Mouse (Mus musculus): ENCODE data around the gene Caprin2. TPM values are rescaled to one million over a fixed set of nuclear protein-coding genes. Genes with fewer than 3 reads are reported as not detected.

Caprin2 gene
- polyA plus RNA-seq, 1 experiment from 2014 or later = 9.1 TPM

DNA sequence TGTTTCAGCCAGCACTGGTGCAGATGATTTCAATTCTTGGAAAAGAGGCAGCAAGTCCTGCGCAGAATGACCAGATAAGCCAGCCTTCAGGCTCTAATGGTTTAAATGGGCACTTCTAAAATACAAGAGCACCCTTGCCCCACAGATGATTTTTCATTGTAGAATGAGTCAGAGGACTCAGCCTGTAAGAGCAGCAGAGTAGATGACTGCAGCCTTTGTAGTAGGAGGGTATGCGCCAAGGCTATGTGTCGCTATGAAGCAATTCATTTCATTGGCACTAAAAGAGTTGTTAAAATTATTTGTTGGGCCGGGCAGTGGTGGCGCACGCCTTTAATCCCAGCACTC lies 442 bp upstream of the Caprin2 start:
- no peaks in the 10 kb centered on the region for H3K27me3 ChIP-seq (ENCODE audit: control insufficient read depth, insufficient read depth, low read length)
- peak; percentile 45 for ATAC-seq (ENCODE audit: low read depth)
- H3K27ac ChIP-seq (ENCODE audit: low read depth, low read length) = peak overlapping the region; percentile 81
- H3K4me2 ChIP-seq (ENCODE audit: low read depth, low read length) = peak overlapping the region; percentile 91
- H3K4me1 ChIP-seq (ENCODE audit: control insufficient read depth, insufficient read depth, low read length) = peaks cover 7% of the 10 kb centered on the region
- H3K9me3 ChIP-seq (ENCODE audit: control insufficient read depth, low read length) = no peaks in the 10 kb centered on the region
- peak overlapping the region; percentile 58 for H3K9ac ChIP-seq (replicated peaks; ENCODE audit: low read depth, low read length)
- H3K4me3 ChIP-seq (ENCODE audit: low read depth, low read length) = peak overlapping the region; percentile 59
- no peaks in the 10 kb centered on the region for H3K36me3 ChIP-seq (ENCODE audit: control insufficient read depth, insufficient read depth, low read length)
- WGBS = 52% methylated on average over 6 of the region's 6 CpGs

GRCm38 (mm10) chr6:148894888-148895772 lies 907 bp downstream of the Caprin2 start:
- peaks cover 7% of the 10 kb centered on the region for H3K4me1 ChIP-seq (ENCODE audit: control insufficient read depth, insufficient read depth, low read length)
- H3K27me3 ChIP-seq (ENCODE audit: control insufficient read depth, insufficient read depth, low read length) = no peaks in the 10 kb centered on the region
- peak overlapping the region; percentile 91 for H3K4me2 ChIP-seq (ENCODE audit: low read depth, low read length)
- no peaks in the 10 kb centered on the region for H3K9me3 ChIP-seq (ENCODE audit: control insufficient read depth, low read length)
- no peak for ATAC-seq (ENCODE audit: low read depth)
- H3K9ac ChIP-seq (replicated peaks; ENCODE audit: low read depth, low read length) = peak overlapping the region; percentile 58
- peak overlapping the region; percentile 59 for H3K4me3 ChIP-seq (ENCODE audit: low read depth, low read length)
- peak overlapping the region; percentile 81; the same call in 1 of the 2 replicates for H3K27ac ChIP-seq (ENCODE audit: low read depth, low read length)
- H3K36me3 ChIP-seq (ENCODE audit: control insufficient read depth, insufficient read depth, low read length) = no peaks in the 10 kb centered on the region
- 19% methylated on average over 18 of the region's 18 CpGs for WGBS

DNA sequence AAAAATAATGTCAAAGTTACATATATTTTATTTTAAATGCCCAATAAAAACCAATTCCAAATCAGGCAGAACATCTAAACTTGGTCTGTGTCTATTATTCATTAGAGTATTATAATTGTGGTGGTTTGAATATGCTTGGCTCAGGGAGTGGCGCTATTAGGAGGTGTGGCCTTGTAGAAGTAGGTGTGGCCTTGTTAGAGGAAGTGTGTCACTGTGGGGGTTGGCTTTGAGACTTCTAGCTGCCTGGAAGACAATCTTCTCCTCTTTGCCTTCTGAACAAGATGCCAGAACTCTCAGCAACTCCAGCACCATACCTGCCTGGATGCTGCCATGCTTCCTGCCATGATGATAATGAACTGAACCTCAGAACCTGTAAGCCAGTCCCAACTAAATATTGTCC lies 22.1 kb downstream of the Caprin2 start:
- Histone ChIP-seq H3K4me3 (ENCODE audit: low read depth, low read length) (no peak overlapping the region), H3K9me3 (ENCODE audit: control insufficient read depth, low read length) (no peaks in the 10 kb centered on the region), H3K27me3 (ENCODE audit: control insufficient read depth, insufficient read depth, low read length) (no peaks in the 10 kb centered on the region), H3K36me3 (ENCODE audit: control insufficient read depth, insufficient read depth, low read length) (peaks cover 4% of the 10 kb centered on the region; the same call in 1 of the 2 replicates), H3K4me2 (ENCODE audit: low read depth, low read length) (no peak overlapping the region), H3K27ac (ENCODE audit: low read depth, low read length) (no peak overlapping the region), H3K9ac (replicated peaks; ENCODE audit: low read depth, low read length) (no peak overlapping the region), H3K4me1 (ENCODE audit: control insufficient read depth, insufficient read depth, low read length) (no peaks in the 10 kb centered on the region)
- 96% methylated on average over 1 of the region's 1 CpGs for whole genome bisulfite sequencing
- no peak for ATAC-seq (ENCODE audit: low read depth)

DNA sequence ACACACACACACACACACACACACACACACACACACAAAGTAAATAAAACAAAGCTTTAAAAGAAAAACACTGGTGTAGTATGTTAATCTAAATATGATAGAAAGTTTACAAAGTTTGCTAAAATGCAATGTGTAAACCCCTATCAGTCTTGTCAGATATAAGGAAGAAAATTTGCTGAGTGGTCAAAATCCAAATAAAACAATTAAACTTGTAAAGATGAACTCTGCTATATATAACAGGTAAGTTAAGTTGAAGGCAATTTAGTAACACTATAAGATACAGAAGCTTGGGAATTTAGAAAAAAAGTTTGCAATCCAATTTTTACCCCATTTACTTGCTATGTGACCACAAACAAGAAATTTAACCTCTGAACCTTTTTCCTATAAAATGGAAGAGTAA lies 50.4 kb downstream of the Caprin2 start:
- ATAC-seq (ENCODE audit: low read depth) = no peak
- H3K9me3 ChIP-seq (ENCODE audit: control insufficient read depth, low read length) = no peaks in the 10 kb centered on the region
- H3K27me3 ChIP-seq (ENCODE audit: control insufficient read depth, insufficient read depth, low read length) = no peaks in the 10 kb centered on the region
- H3K36me3 ChIP-seq (ENCODE audit: control insufficient read depth, insufficient read depth, low read length) = no peaks in the 10 kb centered on the region
- no peak overlapping the region for H3K27ac ChIP-seq (ENCODE audit: low read depth, low read length)
- no peak overlapping the region for H3K9ac ChIP-seq (replicated peaks; ENCODE audit: low read depth, low read length)
- H3K4me2 ChIP-seq (ENCODE audit: low read depth, low read length) = no peak overlapping the region
- no peak overlapping the region for H3K4me3 ChIP-seq (ENCODE audit: low read depth, low read length)
- no peaks in the 10 kb centered on the region for H3K4me1 ChIP-seq (ENCODE audit: control insufficient read depth, insufficient read depth, low read length)

DNA sequence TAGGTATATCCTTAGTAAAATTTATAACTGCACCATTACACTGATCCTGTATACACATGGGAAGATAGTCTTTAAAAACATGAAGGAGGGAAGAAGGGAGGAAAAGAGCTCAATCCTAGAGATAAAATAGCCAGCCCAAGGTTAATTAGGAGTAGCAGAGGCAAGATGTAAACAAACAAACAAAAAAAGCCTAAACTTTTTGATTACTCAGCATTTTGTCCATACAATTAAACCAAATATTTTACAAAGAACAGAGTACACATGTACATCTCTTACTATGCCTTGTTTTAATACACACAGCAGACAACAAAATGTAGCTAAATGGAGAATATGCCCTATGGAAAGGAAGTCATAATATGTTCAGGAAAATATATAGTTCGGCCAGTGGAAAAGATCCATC lies 54.3 kb downstream of the Caprin2 start:
- H3K9ac ChIP-seq (replicated peaks; ENCODE audit: low read depth, low read length) = no peak overlapping the region
- no peaks in the 10 kb centered on the region for H3K36me3 ChIP-seq (ENCODE audit: control insufficient read depth, insufficient read depth, low read length)
- H3K27ac ChIP-seq (ENCODE audit: low read depth, low read length) = no peak overlapping the region
- no peak overlapping the region for H3K4me2 ChIP-seq (ENCODE audit: low read depth, low read length)
- ATAC-seq (ENCODE audit: low read depth) = no peak
- H3K9me3 ChIP-seq (ENCODE audit: control insufficient read depth, low read length) = no peaks in the 10 kb centered on the region
- H3K27me3 ChIP-seq (ENCODE audit: control insufficient read depth, insufficient read depth, low read length) = no peaks in the 10 kb centered on the region
- no peaks in the 10 kb centered on the region for H3K4me1 ChIP-seq (ENCODE audit: control insufficient read depth, insufficient read depth, low read length)
- 95% methylated on average over 1 of the region's 1 CpGs for WGBS
- no peak overlapping the region for H3K4me3 ChIP-seq (ENCODE audit: low read depth, low read length)

GRCm38 (mm10) chr6:148838460-148838859 lies 57.6 kb downstream of the Caprin2 start:
- Histone ChIP-seq H3K36me3 (ENCODE audit: control insufficient read depth, insufficient read depth, low read length) (no peaks in the 10 kb centered on the region), H3K4me3 (ENCODE audit: low read depth, low read length) (no peak overlapping the region), H3K27ac (ENCODE audit: low read depth, low read length) (no peak overlapping the region), H3K9me3 (ENCODE audit: control insufficient read depth, low read length) (no peaks in the 10 kb centered on the region), H3K9ac (replicated peaks; ENCODE audit: low read depth, low read length) (no peak overlapping the region), H3K4me2 (ENCODE audit: low read depth, low read length) (no peak overlapping the region), H3K27me3 (ENCODE audit: control insufficient read depth, insufficient read depth, low read length) (no peaks in the 10 kb centered on the region), H3K4me1 (ENCODE audit: control insufficient read depth, insufficient read depth, low read length) (no peaks in the 10 kb centered on the region)
- no peak for ATAC-seq (ENCODE audit: low read depth)

DNA sequence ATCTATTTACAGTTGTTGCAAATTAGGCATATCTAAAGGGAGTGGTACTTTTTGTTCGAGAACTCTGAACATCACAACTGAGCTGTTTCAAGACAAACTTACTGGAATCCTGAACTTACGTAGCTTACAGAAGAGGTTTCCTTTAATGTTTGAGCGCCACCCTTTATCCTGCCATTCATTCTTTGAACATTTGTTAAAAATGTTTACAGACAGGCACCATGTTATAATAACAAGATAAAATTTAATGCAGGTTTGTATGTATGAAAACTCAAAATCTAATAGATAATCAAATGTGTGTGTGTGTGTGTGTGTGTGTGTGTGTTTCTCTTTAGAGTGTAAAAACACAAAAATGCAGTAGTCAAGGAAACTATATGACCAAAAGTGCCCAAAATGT lies 64.3 kb downstream of the Caprin2 start:
- no peak for ATAC-seq (ENCODE audit: low read depth)
- WGBS = 31% methylated on average over 3 of the region's 3 CpGs
- H3K36me3 ChIP-seq (ENCODE audit: control insufficient read depth, insufficient read depth, low read length) = no peaks in the 10 kb centered on the region
- H3K4me1 ChIP-seq (ENCODE audit: control insufficient read depth, insufficient read depth, low read length) = peaks cover 10% of the 10 kb centered on the region; the same call in 1 of the 2 replicates
- peak overlapping the region; percentile 89 for H3K4me2 ChIP-seq (ENCODE audit: low read depth, low read length)
- no peak overlapping the region for H3K27ac ChIP-seq (ENCODE audit: low read depth, low read length)
- H3K27me3 ChIP-seq (ENCODE audit: control insufficient read depth, insufficient read depth, low read length) = no peaks in the 10 kb centered on the region
- peak overlapping the region; percentile 82 for H3K4me3 ChIP-seq (ENCODE audit: low read depth, low read length)
- no peaks in the 10 kb centered on the region for H3K9me3 ChIP-seq (ENCODE audit: control insufficient read depth, low read length)
- H3K9ac ChIP-seq (replicated peaks; ENCODE audit: low read depth, low read length) = no peak overlapping the region

DNA sequence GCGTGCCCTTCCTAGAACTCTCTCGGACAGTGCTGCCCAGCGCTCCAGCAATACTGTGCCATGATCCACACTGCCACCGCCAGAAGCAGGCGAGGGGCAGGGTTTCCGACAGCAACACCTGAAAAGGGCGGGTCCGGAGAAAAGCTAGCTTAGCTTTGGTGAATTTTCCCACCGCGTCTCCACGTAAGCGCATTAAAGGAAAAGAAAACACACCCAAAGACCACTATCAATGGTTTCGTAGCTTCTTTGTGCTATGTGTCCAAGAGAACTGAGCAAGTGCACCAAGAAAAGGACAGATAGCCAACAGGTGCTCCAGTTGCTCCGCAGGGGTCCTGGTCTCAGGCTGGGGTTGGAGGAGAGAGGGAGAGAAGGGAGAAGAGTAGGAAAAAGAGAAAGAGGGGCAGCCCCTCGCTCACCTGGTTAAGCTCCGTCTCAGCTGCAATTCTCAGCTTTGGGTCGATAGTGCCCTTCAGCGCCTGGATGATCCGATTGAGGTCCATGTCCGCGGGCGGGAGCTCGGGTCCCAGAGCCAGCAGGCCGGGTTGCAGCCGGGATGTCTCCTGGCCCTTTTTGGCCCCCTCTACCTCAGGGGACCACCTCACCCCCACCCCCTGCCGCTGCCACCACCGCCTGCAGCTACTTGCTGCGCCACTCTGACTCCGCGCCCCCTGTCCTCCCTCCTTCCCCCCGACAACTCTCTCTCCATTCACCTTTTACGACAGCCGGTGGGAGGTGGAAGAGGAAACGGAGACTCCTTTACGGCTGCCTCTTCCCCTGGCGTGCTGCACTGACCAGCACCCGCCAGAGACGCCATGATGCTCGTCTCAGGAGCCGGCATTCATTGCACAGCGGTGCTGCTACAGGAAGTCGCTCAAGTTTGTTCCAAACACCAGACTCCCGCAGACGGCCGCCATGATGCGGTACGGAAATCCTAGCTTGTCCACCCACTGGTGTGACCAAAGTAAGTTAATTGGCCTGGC lies 65.0 kb downstream of the Caprin2 start, which contains the start of gene Ipo8:
Ipo8 (minus strand) TSS at position 720 of the 980 bp plus-strand sequence.
- Histone ChIP-seq H3K27ac (ENCODE audit: low read depth, low read length) (no peak within 1 kb of the TSS), H3K4me3 (ENCODE audit: low read depth, low read length) (peak within 1 kb of the TSS; percentile 82), H3K4me2 (ENCODE audit: low read depth, low read length) (peak within 1 kb of the TSS; percentile 89), H3K4me1 (ENCODE audit: control insufficient read depth, insufficient read depth, low read length) (peaks cover 10% of the 10 kb centered on the region; the same call in 1 of the 2 replicates), H3K9me3 (ENCODE audit: control insufficient read depth, low read length) (no peaks in the 10 kb centered on the region), H3K27me3 (ENCODE audit: control insufficient read depth, insufficient read depth, low read length) (no peaks in the 10 kb centered on the region), H3K36me3 (ENCODE audit: control insufficient read depth, insufficient read depth, low read length) (no peaks in the 10 kb centered on the region), H3K9ac (replicated peaks; ENCODE audit: low read depth, low read length) (peak within 1 kb of the TSS; percentile 70)
- WGBS = under 1% methylated on average over 47 of the region's 47 CpGs
- peak; percentile 100 for ATAC-seq (ENCODE audit: low read depth)

All from neural tube, embryonic 14.5 days (tissue).